Mouse (Mus musculus) thymus, postnatal 36 days (tissue): Measurements from ENCODE around the gene ccdc198.
A peak's percentile ranks its signal among the peaks of the same experiment; 100 is the strongest.

Source experiments
- DNase-seq, 2 experiments: peaks; one replicate each; pipeline ENCODE4 v3.0.0; 2022; ENCODE audit warnings: mixed read lengths in 2 of 2

Gene ccdc198

GRCm38 (mm10) chr14:49186270-49186669 is 59.0 kb downstream of the ccdc198 start:
- no peak for DNase-seq

GRCm38 (mm10) chr14:49179736-49180135 is 65.5 kb downstream of the ccdc198 start:
- no peak for DNase-seq

- peak in 1 of 2 experiments; percentile 13 for DNase-seq
Measured at GRCm38 (mm10) chr14:49173290-49174135, 71.8 kb downstream of the ccdc198 start.

- DNase-seq: peak; percentile 65 to 74
Measured at GRCm38 (mm10) chr14:49172582-49172988, 72.7 kb downstream of the ccdc198 start.

- DNase-seq: peak; percentile 99 to 100
Measured at GRCm38 (mm10) chr14:49171867-49172581, 73.2 kb downstream of the ccdc198 start, which contains the start of gene Naa30. Naa30 (plus strand) TSS chr14:49172226.

GRCm38 (mm10) chr14:49171286-49171685 is 74.0 kb downstream of the ccdc198 start:
- no peak for DNase-seq
